Mouse (Mus musculus): ENCODE data around the gene Cenpv.

GRCm38 (mm10) chr11:62478931-62479330, 60.1 kb downstream of the Cenpv start:
- TF ChIP-seq CTCF (IDR thresholded peaks at IDR 0.05; ENCODE audit: extremely low read depth, insufficient read depth, insufficient read length, insufficient replicate concordance) (no peak), POLR2A (IDR thresholded peaks at IDR 0.05; ENCODE audit: low read depth, low read length) (no peak)
